Mouse (Mus musculus): ENCODE data around the gene Nup210. TPM values are rescaled to one million over a fixed set of nuclear protein-coding genes. Genes with fewer than 3 reads are reported as not detected.

Nup210 gene
- polyA plus RNA-seq, 1 experiment from 2014 or later, result 15.8 TPM

DNA sequence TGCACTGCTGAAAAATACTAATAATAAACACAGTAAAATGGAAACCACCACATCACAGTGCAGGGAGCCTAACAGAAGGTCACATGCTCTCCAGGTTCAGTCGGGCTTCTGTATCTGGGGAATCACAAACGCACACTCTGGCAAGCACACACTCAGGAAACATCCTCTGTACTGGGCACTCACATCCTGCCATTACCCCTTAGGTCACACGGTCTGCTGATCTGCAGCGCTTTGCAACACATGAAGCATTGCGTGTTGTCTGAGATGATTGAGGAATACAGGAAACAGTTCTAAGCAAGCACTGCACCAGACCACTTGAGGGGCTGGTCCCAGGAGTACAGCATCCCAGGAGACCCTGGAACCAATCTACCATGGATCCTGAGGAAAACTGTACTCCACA is 16.0 kb downstream of the Nup210 start:
- Histone ChIP-seq H3K4me3 (ENCODE audit: low read depth, low read length) (no peak overlapping the region), H3K27ac (ENCODE audit: low read depth, low read length) (no peak overlapping the region), H3K9me3 (ENCODE audit: control insufficient read depth, low read length) (no peaks in the 10 kb centered on the region), H3K4me2 (no peak overlapping the region), H3K9ac (ENCODE audit: low read length) (no peak overlapping the region), H3K36me3 (ENCODE audit: control insufficient read depth, insufficient read depth, low read length) (no peaks in the 10 kb centered on the region), H3K4me1 (ENCODE audit: control insufficient read depth, insufficient read depth, low read length) (no peaks in the 10 kb centered on the region), H3K27me3 (ENCODE audit: control insufficient read depth, insufficient read depth, low read length) (no peaks in the 10 kb centered on the region)
- DNase-seq (ENCODE audit: low spot score, missing footprints) (no peak), ATAC-seq (ENCODE audit: low FRiP score) (no peak)
- WGBS, result 96% methylated on average over 5 of the region's 5 CpGs

DNA sequence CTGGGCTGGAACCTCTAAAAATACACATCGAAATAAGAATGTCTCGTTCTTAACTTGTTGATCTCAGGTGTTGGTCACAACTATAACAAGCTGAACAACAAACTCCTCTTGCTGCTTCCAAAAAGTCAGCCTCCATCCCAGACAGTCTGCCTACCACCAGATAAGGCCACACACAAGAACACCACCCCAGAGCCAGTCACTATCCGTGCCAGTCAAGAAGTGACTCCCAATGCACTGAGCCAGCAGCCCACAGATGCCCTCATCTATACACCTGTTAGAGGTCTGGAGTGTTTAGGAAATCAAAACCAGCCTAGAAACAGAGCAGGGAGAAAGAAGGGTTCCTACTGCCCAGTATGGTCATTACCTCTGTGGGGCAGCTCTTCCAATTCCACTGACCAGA is 18.8 kb downstream of the Nup210 start:
- H3K4me1 ChIP-seq (ENCODE audit: control insufficient read depth, insufficient read depth, low read length), result no peaks in the 10 kb centered on the region
- H3K9ac ChIP-seq (ENCODE audit: low read length), result no peak overlapping the region
- ATAC-seq (ENCODE audit: low FRiP score), result no peak
- H3K27ac ChIP-seq (ENCODE audit: low read depth, low read length), result no peak overlapping the region
- DNase-seq (ENCODE audit: low spot score, missing footprints), result peak; percentile 39
- no peak overlapping the region for H3K4me2 ChIP-seq
- H3K27me3 ChIP-seq (ENCODE audit: control insufficient read depth, insufficient read depth, low read length), result no peaks in the 10 kb centered on the region
- no peaks in the 10 kb centered on the region for H3K9me3 ChIP-seq (ENCODE audit: control insufficient read depth, low read length)
- no peak overlapping the region for H3K4me3 ChIP-seq (ENCODE audit: low read depth, low read length)
- WGBS, result 89% methylated on average over 3 of the region's 3 CpGs
- H3K36me3 ChIP-seq (ENCODE audit: control insufficient read depth, insufficient read depth, low read length), result 0 out of 2 replicates have a peak, but pooled peaks cover 4% of the 10 kb centered on the region

DNA sequence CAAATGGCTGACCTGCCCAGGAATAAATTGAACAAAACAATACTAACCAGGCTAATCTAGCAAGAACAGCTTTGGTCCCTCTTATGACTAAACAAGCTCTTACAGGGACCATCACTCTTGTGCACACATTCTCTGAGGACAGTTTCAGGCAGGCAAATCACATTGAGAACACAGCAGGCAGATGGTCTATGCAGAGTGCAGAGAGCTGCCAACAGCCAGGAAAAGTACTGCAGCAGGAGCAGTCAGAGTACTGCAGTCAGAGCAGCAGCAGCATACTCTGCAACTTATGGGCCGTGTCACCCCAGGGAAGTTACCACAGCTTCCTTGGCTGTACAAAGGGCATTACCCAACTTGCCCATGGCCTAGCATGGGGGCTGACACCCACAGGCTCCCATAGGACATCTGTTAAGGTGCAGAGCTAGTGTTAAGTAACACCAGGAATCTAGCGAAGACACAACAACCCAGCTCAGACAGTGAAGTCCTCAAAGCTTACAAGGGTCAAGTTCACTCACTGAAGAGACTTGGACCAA is 21.5 kb downstream of the Nup210 start:
- Histone ChIP-seq H3K9me3 (ENCODE audit: control insufficient read depth, low read length) (no peaks in the 10 kb centered on the region), H3K36me3 (ENCODE audit: control insufficient read depth, insufficient read depth, low read length) (0 out of 2 replicates have a peak, but pooled peaks cover 4% of the 10 kb centered on the region)
- ATAC-seq (ENCODE audit: low FRiP score), result no peak

DNA sequence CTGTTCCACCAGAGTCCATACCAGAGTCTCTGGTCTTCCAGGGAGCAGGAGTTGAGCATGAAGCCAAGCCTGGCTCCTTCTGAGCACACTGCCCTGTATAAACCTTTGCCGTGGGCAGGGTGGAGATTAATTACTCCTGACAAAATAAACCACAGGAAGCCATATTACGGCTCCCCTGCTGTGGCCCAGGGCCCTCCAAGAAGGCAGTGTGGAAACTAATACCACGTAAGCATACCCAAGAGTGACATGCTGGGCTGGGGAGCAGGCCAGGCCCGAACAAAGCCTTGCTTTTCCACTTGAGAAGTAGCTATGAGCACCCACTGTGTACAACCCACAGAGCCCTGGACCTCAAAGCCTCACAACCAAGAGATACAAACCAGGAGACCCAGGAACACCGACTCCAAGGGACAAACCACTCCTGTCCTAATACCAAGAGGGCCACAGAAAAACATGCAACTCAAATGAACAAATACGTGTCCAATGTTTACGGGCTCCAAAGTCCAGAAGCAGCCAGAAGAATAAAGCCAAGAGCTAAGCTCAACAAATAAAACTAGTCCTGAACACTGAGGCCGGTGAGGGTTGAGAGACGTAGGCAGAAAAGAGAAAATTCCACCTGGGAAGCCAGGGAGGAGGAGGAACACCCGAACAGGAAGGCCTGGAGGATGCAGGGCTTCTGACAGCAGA is 24.3 kb downstream of the Nup210 start:
- WGBS, result 86% methylated on average over 10 of the region's 10 CpGs
- Histone ChIP-seq H3K4me3 (ENCODE audit: low read depth, low read length) (no peak overlapping the region), H3K9ac (ENCODE audit: low read length) (no peak overlapping the region), H3K36me3 (ENCODE audit: control insufficient read depth, insufficient read depth, low read length) (0 out of 2 replicates have a peak, but pooled peaks cover 4% of the 10 kb centered on the region), H3K9me3 (ENCODE audit: control insufficient read depth, low read length) (no peaks in the 10 kb centered on the region), H3K4me1 (ENCODE audit: control insufficient read depth, insufficient read depth, low read length) (no peaks in the 10 kb centered on the region), H3K4me2 (no peak overlapping the region), H3K27me3 (ENCODE audit: control insufficient read depth, insufficient read depth, low read length) (no peaks in the 10 kb centered on the region), H3K27ac (ENCODE audit: low read depth, low read length) (no peak overlapping the region)
- no peak for ATAC-seq (ENCODE audit: low FRiP score)
- DNase-seq (ENCODE audit: low spot score, missing footprints), result peak; percentile 62

More for the DNA sequence above, 21.5 kb downstream of the Nup210 start:
- Histone ChIP-seq H3K27me3 (ENCODE audit: control insufficient read depth, insufficient read depth, low read length) (no peaks in the 10 kb centered on the region), H3K4me1 (ENCODE audit: control insufficient read depth, insufficient read depth, low read length) (no peaks in the 10 kb centered on the region), H3K4me3 (ENCODE audit: low read depth, low read length) (no peak overlapping the region), H3K4me2 (no peak overlapping the region), H3K9ac (ENCODE audit: low read length) (no peak overlapping the region), H3K27ac (ENCODE audit: low read depth, low read length) (no peak overlapping the region)
- DNase-seq (ENCODE audit: low spot score, missing footprints), result no peak
- 94% methylated on average over 2 of the region's 2 CpGs for WGBS

DNA sequence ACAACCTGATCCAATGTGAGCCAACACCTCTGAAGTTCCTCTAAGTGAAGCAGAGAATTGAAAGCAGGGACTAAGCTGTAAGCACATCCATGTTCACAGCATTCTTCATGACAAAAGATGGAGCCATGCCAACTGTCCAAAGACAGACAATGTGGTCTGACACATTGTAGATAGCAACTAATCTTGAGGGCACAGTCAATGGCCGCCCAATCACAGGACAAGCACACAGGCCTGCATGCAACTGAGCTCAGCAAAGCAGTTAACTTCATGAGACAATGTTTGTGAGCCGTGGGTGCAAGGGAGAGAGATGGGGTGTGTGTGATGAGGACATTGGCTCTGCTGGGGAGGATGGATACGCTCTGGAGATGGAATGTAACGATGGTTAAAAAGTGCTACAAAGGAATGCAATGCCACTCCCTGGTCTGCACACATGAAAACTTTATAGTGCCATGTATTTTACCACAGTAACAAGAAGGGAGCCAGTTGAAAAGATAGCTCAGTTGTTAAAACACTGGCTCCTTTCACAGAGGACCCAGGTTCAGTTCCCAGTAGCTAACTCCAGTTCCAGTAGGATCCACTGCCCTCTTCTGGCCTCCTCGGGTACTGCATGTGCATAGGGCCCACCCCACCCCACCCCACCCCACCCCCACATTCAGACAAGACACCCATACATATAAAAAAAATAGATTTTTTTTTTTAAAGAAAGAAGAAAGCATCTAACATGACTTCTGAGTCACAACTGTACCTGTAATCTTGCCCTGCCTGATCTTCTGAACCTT is 31.3 kb downstream of the Nup210 start:
- ATAC-seq (ENCODE audit: low FRiP score) (no peak), DNase-seq (ENCODE audit: low spot score, missing footprints) (no peak)
- H3K27me3 ChIP-seq (ENCODE audit: control insufficient read depth, insufficient read depth, low read length), result no peaks in the 10 kb centered on the region
- H3K4me3 ChIP-seq (ENCODE audit: low read depth, low read length), result no peak overlapping the region
- peaks cover 2% of the 10 kb centered on the region; the same call in 1 of the 2 replicates for H3K36me3 ChIP-seq (ENCODE audit: control insufficient read depth, insufficient read depth, low read length)
- no peaks in the 10 kb centered on the region for H3K9me3 ChIP-seq (ENCODE audit: control insufficient read depth, low read length)
- no peak overlapping the region for H3K9ac ChIP-seq (ENCODE audit: low read length)
- H3K27ac ChIP-seq (ENCODE audit: low read depth, low read length), result no peak overlapping the region
- 81% methylated on average over 5 of the region's 5 CpGs for WGBS
- H3K4me1 ChIP-seq (ENCODE audit: control insufficient read depth, insufficient read depth, low read length), result no peaks in the 10 kb centered on the region
- no peak overlapping the region for H3K4me2 ChIP-seq

DNA sequence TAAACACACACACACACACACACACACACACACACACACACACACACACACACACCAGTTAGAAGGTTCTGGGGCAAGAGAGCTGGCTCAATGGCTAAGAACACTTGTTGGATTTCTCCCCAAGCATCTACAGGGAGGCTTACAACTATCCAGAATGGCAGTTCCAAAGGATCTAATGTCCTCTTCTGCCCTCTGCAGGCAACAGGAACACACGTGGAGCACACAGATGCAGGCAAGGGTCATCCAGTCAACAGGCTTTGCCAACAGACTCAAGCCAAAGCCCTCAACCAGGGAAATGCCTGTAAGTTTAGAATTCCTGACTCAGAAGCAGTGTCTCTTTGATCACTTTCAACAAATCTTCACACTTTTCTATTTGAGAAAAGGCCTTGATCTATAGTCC is 36.6 kb downstream of the Nup210 start:
- no peak overlapping the region for H3K4me2 ChIP-seq
- WGBS, result 44% methylated on average over 1 of the region's 1 CpGs
- H3K27ac ChIP-seq (ENCODE audit: low read depth, low read length), result no peak overlapping the region
- H3K4me3 ChIP-seq (ENCODE audit: low read depth, low read length), result no peak overlapping the region
- no peak overlapping the region for H3K9ac ChIP-seq (ENCODE audit: low read length)
- H3K27me3 ChIP-seq (ENCODE audit: control insufficient read depth, insufficient read depth, low read length), result no peaks in the 10 kb centered on the region
- no peaks in the 10 kb centered on the region for H3K9me3 ChIP-seq (ENCODE audit: control insufficient read depth, low read length)
- H3K4me1 ChIP-seq (ENCODE audit: control insufficient read depth, insufficient read depth, low read length), result no peaks in the 10 kb centered on the region
- H3K36me3 ChIP-seq (ENCODE audit: control insufficient read depth, insufficient read depth, low read length), result peaks cover 4% of the 10 kb centered on the region; the same call in 1 of the 2 replicates
- no peak for ATAC-seq (ENCODE audit: low FRiP score)
- no peak for DNase-seq (ENCODE audit: low spot score, missing footprints)

DNA sequence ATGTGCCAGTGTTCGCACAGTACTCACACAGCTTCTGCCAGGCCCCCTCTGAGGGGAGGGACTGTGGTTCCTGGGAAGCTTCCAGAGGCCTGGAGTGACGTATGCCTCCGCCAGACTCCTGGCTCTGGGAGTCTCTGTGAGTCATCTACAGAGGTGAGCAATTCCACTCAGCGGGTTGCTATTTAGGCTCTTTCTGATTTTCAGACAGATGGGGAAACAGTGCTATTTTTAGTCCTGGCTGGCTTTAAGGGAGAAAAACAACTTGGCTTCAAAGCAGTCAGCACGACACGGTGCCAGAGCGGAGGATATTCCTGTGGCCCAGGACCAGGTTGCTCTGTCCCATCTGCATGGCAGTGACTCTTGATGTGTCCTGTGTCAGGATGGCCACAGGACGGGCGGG is 40.4 kb downstream of the Nup210 start:
- DNase-seq (ENCODE audit: low spot score, missing footprints), result no peak
- Histone ChIP-seq H3K4me2 (no peak overlapping the region), H3K27me3 (ENCODE audit: control insufficient read depth, insufficient read depth, low read length) (no peaks in the 10 kb centered on the region), H3K9me3 (ENCODE audit: control insufficient read depth, low read length) (no peaks in the 10 kb centered on the region), H3K36me3 (ENCODE audit: control insufficient read depth, insufficient read depth, low read length) (peaks cover 15% of the 10 kb centered on the region), H3K4me3 (ENCODE audit: low read depth, low read length) (no peak overlapping the region), H3K4me1 (ENCODE audit: control insufficient read depth, insufficient read depth, low read length) (no peaks in the 10 kb centered on the region), H3K27ac (ENCODE audit: low read depth, low read length) (no peak overlapping the region), H3K9ac (ENCODE audit: low read length) (no peak overlapping the region)
- ATAC-seq (ENCODE audit: low FRiP score), result no peak
- 88% methylated on average over 9 of the region's 9 CpGs for WGBS

DNA sequence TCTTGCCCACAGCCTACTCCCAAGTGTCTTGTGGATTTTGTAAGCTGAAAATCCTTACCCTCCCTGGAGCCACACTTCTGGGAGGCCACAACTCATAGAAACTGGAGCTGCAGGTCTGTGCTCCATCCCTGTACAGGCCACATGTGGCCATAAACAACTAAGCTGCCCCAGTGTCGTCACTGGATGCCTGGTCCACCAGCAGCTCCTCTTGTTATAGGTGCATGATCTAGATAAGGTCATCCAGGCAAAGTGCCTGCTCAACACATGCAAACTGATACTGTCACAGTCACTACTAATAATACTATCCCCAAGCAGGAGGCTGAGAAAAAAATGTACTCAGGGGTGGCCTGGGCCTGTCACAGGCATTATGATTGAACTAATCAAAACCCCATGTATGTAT is 48.1 kb downstream of the Nup210 start:
- Histone ChIP-seq H3K9ac (ENCODE audit: low read length) (no peak overlapping the region), H3K4me1 (ENCODE audit: control insufficient read depth, insufficient read depth, low read length) (no peaks in the 10 kb centered on the region), H3K36me3 (ENCODE audit: control insufficient read depth, insufficient read depth, low read length) (peaks cover 11% of the 10 kb centered on the region), H3K4me2 (no peak overlapping the region), H3K9me3 (ENCODE audit: control insufficient read depth, low read length) (no peaks in the 10 kb centered on the region), H3K27ac (ENCODE audit: low read depth, low read length) (no peak overlapping the region), H3K27me3 (ENCODE audit: control insufficient read depth, insufficient read depth, low read length) (no peaks in the 10 kb centered on the region), H3K4me3 (ENCODE audit: low read depth, low read length) (no peak overlapping the region)
- 83% methylated on average over 1 of the region's 1 CpGs for WGBS
- DNase-seq (ENCODE audit: low spot score, missing footprints) (no peak), ATAC-seq (ENCODE audit: low FRiP score) (no peak)

DNA sequence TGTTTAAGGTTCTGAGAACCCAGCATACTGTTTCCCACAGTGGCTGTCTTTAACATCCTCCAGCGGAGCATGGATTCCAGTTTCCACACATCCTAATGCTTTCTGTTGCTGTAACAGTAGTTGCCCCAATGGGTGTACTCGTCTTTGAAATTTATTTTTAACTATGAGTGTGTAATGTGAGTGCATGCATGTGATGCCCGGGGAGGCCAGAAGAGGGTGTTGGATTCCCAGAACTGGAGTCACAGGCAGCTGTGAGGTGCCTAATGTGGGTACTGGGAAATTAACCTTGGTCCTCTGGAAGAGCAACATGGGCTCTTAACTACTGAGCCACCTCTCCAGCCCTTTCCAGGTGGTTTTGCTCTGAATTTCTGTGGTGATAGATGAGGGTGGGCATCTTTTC is 49.6 kb downstream of the Nup210 start:
- no peak overlapping the region for H3K27ac ChIP-seq (ENCODE audit: low read depth, low read length)
- no peaks in the 10 kb centered on the region for H3K27me3 ChIP-seq (ENCODE audit: control insufficient read depth, insufficient read depth, low read length)
- ATAC-seq (ENCODE audit: low FRiP score) (no peak), DNase-seq (ENCODE audit: low spot score, missing footprints) (no peak)
- no peak overlapping the region for H3K9ac ChIP-seq (ENCODE audit: low read length)
- H3K4me2 ChIP-seq, result no peak overlapping the region
- no peak overlapping the region for H3K4me3 ChIP-seq (ENCODE audit: low read depth, low read length)
- 92% methylated on average over 3 of the region's 3 CpGs for WGBS
- H3K36me3 ChIP-seq (ENCODE audit: control insufficient read depth, insufficient read depth, low read length), result peaks cover 8% of the 10 kb centered on the region
- no peaks in the 10 kb centered on the region for H3K9me3 ChIP-seq (ENCODE audit: control insufficient read depth, low read length)
- H3K4me1 ChIP-seq (ENCODE audit: control insufficient read depth, insufficient read depth, low read length), result no peaks in the 10 kb centered on the region
